Mouse (Mus musculus) Muller cell, postnatal 12 days (primary cell): ENCODE results near the gene Fam241a.
A peak's percentile ranks its signal among the peaks of the same experiment; 100 is the strongest.

Experiments used
- DNase-seq: peaks from one replicate; pipeline ENCODE4 v3.0.0-alpha.2; 2015; ENCODE audit errors: inconsistent ontology term

Fam241a gene

GRCm38 (mm10) chr3:127837154-127837865, 58.8 kb downstream of the Fam241a start, which contains the start of gene Ap1ar:
Gene Ap1ar, minus strand, starts transcription at chr3:127837523.
- DNase-seq, result peak; percentile 97

DNA sequence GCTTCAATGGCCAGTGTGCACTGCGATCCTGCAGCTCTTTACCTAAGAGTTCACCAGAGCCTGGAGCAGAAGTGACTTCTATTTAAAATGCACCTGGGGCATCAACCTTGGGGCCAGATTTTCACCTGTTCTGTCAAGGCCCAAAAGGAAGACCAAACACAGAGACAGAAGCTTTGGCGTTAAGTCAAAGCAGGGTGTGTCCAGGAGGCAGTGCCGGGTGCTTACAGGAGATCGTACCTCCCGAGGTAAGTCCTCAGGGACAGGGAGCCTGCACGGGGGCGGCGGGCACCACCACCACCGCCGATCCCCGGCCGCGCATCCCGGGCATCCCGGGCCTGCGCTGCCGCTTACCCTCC, 59.3 kb downstream of the Fam241a start:
- no peak for DNase-seq

DNA sequence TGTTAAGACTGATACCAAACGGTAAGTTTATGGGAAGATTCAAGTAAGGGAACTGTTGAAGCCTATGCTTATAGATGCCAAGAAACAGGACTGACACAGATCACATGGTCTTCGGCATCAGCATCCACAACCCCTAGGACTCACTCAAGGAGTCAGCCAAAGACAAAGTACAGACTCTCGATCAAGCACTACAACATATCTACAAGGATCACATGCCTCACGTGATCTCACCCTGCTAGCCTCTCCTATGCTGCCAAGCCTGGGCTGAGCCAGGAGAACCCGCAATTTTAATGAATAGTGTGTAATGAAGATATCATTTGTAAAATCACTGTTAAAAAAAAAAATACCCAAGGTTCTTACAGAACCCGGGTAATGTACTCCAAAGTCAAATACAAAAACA, 60.5 kb downstream of the Fam241a start:
- DNase-seq, result no peak

DNA sequence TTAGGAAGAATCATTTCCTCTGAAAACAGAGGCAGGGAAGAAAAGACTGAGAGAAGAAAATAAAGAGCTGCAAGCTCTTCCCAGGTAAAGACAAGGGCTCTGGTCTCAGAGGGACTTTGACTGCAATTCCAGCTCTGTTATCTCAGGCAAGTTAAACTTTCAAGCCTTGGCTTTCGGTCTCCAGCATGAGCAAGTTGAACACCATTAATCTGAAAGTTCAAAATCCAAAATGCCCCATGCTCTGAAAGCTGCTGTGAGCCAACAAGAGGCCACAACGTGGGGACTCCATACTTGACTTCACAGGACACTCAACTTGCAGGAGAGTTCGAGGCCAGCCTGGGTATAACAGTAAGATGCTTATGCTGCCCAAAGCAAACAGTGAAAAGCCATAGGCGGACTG, 62.1 kb downstream of the Fam241a start:
- DNase-seq, result no peak

DNA sequence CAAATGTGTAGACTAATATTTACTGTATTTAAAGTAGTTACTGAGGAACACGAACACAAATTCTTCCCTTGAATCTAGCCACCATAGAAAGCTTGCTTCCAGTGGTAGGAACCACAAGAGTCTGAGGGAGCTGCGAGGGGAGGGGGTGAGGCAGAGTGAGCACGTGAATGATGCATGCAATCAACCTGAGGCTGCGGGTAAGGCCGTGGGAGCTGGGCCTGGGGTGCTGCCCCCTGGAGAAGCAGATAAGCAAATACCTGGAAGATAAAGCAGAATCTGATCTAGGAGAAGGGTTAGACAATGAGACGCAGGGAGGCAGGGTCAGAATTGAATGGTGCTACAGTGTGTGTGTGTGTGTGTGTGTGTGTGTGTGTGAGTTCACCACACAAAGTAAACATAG, 65.0 kb downstream of the Fam241a start:
- DNase-seq, result no peak

GRCm38 (mm10) chr3:127830183-127830582, 65.9 kb downstream of the Fam241a start:
- no peak for DNase-seq

GRCm38 (mm10) chr3:127827123-127827522, 69.0 kb downstream of the Fam241a start:
- DNase-seq, result no peak

DNA sequence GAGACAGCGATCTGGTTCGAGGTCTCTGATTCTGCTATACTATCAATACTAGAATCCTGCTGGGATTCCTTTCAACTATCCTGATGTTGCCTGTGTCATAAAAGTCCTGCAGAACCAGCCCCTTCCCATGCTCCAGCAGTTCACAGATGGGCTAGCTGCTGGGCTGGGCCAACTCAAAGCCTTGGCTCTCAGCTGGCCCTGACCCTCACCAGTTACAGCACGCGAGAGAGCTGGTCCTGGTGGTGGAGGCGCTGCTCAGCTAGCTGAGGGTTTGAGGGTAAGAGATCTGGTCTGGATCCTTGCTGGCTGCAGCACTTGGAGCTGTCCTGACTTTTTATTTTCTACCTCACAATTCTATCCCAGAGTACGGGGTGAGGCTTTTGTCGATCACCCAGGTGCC, 69.6 kb downstream of the Fam241a start:
- no peak for DNase-seq

DNA sequence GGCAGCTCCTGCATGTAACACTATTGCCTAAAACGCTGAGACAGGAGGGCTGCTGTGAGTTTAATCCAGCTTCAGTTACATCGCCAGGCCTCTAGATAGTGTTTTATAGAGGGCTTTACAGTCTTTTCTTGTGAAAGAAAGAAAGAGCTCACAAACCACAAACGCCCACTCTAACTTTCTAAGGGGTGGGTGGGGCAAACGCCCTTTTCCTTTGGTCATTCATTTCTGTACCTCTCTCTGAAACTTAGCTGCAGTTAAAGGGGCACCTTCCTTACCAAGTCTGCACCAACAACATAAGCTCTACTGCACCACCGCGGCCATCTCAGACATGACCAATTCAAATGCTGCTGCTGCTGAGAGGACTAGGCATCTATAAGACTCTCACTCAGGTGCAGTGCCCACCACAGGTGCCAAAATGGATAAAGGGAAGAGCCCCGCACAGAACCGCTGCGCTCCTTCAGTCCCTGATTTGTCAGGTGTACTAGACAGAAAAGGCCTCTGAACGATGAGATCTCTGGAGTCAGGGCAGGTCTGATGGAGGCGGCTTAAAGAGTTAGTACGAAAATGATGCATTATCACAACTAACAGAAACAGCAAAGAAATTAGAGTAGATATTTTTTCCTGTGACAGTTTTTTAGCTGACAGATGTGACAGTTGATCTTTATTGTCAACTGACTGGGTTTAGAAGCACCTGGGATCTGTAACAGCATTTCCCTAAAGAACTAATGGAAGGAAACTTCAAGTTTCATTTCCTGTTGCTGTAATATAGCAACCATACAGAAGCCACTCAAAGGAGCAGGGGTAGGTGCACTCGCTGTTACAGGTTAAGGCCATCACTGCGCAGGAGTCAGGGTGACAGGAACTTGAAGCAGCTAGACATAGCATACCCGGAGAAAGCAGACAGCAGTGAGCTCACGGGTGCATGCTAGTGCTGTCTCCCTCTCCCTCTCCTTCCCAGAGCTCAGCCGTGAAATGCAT, 71.9 kb downstream of the Fam241a start:
- DNase-seq, result no peak

DNA sequence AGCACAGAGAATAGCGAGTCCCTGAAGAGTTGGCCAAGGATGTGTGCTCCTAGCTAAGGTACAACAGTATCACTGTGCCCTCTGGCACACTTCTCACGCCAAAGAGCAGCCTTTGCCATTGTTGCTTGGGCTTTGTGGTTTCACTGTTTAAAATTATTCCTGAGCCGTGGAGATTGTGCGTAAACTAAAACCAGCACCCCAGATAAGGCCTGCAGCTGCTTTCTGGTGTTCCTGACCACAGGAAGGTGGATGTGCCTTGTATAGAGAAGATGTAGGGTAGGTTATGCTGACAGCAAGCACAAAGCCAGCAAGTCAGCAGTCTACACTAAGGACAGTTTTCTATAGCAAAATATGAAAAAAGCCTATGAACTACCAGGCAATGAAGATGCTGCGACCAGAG, 74.9 kb downstream of the Fam241a start:
- no peak for DNase-seq

GRCm38 (mm10) chr3:127820400-127820799, 75.7 kb downstream of the Fam241a start:
- no peak for DNase-seq
